Mouse (Mus musculus): Measurements from ENCODE around the gene Spdye4b. TPM values are rescaled to one million over a fixed set of nuclear protein-coding genes. Genes with fewer than 3 reads are reported as not detected.
A peak's percentile ranks its signal among the peaks of the same experiment; 100 is the strongest.

The Spdye4b gene
- total RNA-seq, 2 experiments from 2014 or later: not detected

DNA sequence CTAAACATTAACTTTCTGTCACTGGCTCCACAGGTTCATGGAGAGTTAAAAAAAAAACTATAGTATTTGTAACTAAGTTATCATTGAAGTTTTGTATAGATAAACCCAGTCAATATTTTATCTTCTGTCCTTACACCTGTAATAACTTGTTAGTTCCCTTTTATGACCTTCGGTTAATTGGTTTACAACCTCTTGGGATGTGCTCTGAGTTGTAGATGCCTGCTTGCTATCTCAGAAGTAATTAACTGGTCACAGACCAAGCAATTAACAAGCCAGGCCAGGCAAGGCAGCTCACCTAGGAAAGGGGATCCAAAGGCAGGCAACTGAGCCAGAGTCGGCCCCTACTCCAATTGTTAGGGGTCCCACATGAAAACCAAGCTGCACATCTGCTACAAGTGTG lies 33.0 kb downstream of the Spdye4b start:
- no peak for DNase-seq (ENCODE audit: low spot score in 2 of 2)

DNA sequence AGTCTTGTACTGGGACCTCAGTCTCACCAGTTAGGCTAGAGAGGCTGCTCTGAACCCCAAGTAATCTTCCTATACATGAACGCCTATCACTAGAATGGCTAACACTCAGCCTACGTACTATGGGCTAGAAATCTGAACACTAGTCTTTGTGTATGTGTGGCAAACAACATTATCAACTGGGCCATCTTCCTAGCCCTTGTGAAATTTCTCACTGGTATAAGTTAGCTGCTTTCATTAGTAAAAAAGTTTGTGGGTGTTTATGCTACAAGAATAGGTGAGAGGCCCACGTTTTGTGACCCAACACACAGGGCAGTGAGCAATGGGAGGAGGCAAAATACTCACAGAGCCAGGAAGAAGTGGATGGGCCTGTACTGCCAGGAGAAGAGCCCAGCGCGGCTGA lies 40.2 kb downstream of the Spdye4b start:
- no peak for DNase-seq (ENCODE audit: low spot score in 2 of 2)

DNA sequence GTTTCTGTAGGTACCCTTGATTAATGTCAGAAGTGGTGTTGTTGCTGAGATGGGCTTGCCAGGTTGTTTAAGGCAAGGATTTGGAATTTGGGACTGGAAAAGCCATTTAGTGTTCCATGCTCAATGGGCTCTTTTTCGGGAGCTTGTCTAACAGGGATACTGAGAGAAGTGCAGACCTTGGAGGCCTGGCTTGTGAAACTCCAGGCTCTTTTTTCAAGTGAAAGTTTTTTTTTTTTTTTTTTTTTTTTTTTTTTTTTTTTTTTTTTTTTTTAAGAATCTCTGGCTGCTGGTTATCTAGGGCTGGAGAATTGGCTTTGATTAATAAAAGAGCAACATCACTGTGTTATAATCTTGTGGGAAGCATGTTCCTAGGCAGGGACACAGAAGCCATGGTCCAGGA lies 41.5 kb downstream of the Spdye4b start:
- no peak for DNase-seq (ENCODE audit: low spot score in 2 of 2)

DNA sequence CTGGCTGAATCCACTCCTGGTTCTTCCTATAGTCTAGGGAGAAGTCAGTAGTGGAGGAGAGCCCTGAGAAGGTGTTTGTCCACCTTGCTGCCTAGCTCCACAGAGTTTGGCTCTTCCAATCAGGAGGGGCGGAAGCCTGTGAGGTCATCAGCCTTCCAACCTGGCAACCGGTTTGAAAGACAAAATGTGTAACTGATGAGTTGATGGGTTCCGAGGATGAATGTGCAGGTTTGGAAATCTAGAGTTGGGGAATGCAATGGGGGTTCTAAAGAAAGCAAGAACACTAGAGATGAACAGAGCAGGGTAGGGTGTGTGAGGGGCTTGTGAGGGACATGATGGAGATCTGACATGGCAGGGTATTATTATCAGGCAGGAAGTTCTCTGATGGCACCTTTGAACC lies 46.0 kb downstream of the Spdye4b start, which contains the start of gene Spdye4a:
Gene Spdye4a, minus strand, starts transcription at position 101 of the 400 bp plus-strand sequence.
- DNase-seq (ENCODE audit: low spot score in 2 of 2): no peak

- peak; percentile 96 to 98 for DNase-seq (ENCODE audit: low spot score in 2 of 2)
Measured at GRCm38 (mm10) chr5:143235028-143235693, 54.3 kb downstream of the Spdye4b start, which contains the start of gene Zfp12. TSS of gene Zfp12 (plus strand) at chr5:143235163.

DNA sequence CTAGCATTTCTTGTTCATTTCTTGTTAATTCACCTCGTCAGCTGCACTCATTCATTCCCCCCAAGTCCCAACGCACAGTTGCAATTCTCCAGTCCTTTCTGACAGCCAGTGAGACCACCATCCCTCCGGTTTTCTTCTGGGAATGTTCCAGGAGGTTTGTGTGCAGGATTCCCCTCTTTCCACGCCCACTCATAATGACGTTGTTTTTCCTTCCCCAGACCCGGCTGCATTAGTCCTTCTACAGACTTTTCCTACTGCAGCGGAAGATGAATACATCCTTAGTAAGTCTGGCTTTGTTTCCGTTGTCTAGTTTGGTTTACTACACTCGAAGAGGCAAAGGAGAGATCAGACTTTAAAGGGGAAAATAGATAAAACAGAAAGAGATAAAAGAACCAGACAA lies 55.2 kb downstream of the Spdye4b start:
- no peak for DNase-seq (ENCODE audit: low spot score in 2 of 2)

DNA sequence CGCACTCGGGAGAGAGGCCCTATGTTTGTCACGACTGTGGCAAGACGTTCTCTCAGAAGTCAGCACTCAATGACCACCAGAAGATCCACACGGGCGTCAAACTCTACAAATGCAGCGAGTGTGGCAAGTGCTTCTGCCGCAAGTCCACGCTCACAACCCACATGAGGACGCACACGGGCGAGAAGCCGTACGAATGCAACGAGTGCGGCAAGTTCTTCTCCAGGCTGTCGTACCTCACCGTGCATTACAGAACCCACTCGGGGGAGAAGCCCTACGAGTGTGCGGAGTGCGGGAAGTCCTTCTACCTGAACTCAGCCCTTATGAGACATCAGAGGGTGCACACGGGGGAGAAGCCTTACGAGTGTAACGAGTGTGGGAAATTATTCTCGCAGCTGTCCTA lies 64.1 kb downstream of the Spdye4b start:
- no peak for DNase-seq (ENCODE audit: low spot score in 2 of 2)

- DNase-seq (ENCODE audit: low spot score in 2 of 2): no peak
Measured at GRCm38 (mm10) chr5:143252039-143252438, 71.2 kb downstream of the Spdye4b start.

GRCm38 (mm10) chr5:143252791-143253185 lies 72.0 kb downstream of the Spdye4b start:
- DNase-seq (ENCODE audit: low spot score in 2 of 2): no peak

DNA sequence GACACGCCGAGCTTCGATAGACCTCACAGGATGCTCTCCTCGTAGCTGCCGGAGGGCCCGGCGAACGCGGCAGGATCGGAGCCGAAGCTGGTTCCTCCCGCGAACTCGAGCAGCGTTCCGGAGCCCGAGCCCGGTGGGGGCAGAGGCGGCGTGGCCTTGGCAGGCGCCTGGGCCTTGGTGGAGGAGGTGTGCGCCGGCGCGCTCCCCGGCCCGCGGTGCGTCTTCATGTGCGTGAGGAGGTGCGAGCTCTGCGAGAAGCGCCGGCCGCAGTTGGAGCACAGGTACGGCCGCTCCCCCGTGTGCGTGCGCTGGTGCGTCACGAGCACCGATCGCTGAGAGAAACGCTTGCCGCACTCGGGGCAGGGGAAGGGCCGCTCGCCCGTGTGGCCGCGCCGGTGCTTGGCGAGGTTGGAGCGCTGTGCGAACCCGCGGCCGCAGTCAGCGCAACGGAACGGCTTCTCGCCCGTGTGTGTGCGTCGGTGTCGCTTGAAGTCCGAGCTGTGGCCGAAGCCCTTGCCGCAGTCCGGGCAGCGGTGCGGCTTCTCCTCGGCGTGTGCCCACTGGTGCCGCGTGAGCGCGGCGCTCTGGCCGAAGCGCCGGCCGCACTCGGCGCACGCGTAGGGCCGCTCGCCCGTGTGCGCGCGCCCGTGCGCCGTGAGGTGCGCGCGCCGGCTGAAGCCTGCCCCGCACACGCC lies 72.5 kb downstream of the Spdye4b start:
- DNase-seq (ENCODE audit: low spot score in 2 of 2): no peak

DNA sequence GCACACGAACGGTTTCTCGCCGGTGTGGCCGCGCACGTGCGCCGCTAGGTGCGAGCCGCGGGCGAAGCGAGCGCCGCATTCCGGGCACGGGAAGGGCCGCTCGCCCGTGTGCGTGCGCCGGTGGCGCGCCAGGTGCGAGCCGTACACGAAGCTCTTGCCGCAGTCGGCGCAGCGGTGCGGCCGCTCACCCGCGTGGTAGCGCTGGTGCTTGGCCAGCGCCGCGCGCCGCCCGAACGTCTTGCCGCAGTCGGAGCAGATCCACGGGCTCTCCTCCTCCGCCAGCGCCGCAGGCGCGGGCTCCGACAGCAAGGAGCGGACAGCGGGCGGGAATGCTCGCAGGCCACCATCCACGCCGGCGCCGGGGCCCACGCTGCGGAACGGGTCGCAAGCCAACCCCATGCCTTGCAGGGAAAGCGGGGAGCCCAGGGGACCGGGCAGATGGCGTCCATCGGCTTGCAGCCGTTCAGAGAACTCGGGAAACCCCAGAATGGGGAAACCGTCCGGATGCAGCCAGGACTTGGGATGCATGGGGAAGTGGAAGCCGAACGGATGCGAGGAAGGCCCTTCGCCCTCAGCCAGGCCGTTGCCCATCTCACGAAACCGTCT lies 73.2 kb downstream of the Spdye4b start:
- DNase-seq (ENCODE audit: low spot score in 2 of 2): no peak

Small RNA genes within 50 kb of the gene (microRNA-seq; reads per million reads assigned to microRNA genes)
- gene Gm44405: 0 reads per million in 2 experiments

Other genes starting within 250 kb of the Spdye4b start
- 100 to 1,000 TPM; 165 to 188 TPM for gene Fscn1, start 220.7 kb upstream of the Spdye4b start, total RNA-seq (2021)
- 10 to 100 TPM; 48.2 to 49.3 TPM for gene Rnf216, start 68.0 kb upstream of the Spdye4b start, total RNA-seq (2021)
- under 1 TPM in 1 of 2 experiments, not detected in 1; 0.12 TPM for gene Olfr718-ps1, start 33.4 kb upstream of the Spdye4b start, total RNA-seq (2021)
- 10 to 100 TPM; 14.3 to 15.1 TPM for gene Rbak, start 242 bp upstream of the Spdye4b start, total RNA-seq (2021)
- gene Spdye4a, start 45.9 kb downstream of the Spdye4b start, total RNA-seq (2021): not detected
- 10 to 100 TPM; 31.6 to 36.7 TPM for gene Zfp12, start 54.1 kb downstream of the Spdye4b start, total RNA-seq (2021)
- 10 to 100 TPM; 23.7 to 24.7 TPM for gene Zfp316, start 89.0 kb downstream of the Spdye4b start, total RNA-seq (2021)
- gene Zfp853, start 112.6 kb downstream of the Spdye4b start, total RNA-seq (2021): 1 to 10 TPM; 4.1 to 4.2 TPM
- 10 to 100 TPM; 26.3 to 26.5 TPM for gene E130309D02Rik, start 134.3 kb downstream of the Spdye4b start, total RNA-seq (2021)
- 10 to 100 TPM; 46.2 to 51.5 TPM for gene Zdhhc4, start 148.2 kb downstream of the Spdye4b start, total RNA-seq (2021)
- 1 to 10 TPM; 1.5 to 2.0 TPM for gene Grid2ip, start 176.3 kb downstream of the Spdye4b start, total RNA-seq (2021)
- gene Kdelr2, start 222.8 kb downstream of the Spdye4b start, total RNA-seq (2021): 10 to 100 TPM; 35.3 to 38.9 TPM

Measured in layer of hippocampus, adult 18-20 months (tissue).